Mouse (Mus musculus) hindbrain, embryonic 10.5 days (tissue): ENCODE data around the gene Kidins220. TPM values are rescaled to one million over a fixed set of nuclear protein-coding genes. Genes with fewer than 3 reads are reported as not detected.
A peak's percentile ranks its signal among the peaks of the same experiment; 100 is the strongest.

Experiments used
- DNase-seq: peaks from one replicate; pipeline ENCODE4 v3.0.0-alpha.2; 2017; ENCODE audit warnings: low spot score
- H3K27ac ChIP-seq: fragments of 300-500 bp; sonication (generic); 2 replicates; pipeline ENCODE4 v1.5.1; 2016; ENCODE audit warnings: mild to moderate bottlenecking, moderate library complexity
- H3K27me3 ChIP-seq: fragments of 300-500 bp; sonication (generic); 2 replicates; pipeline ENCODE4 v1.6.1; 2016; ENCODE audit warnings: mild to moderate bottlenecking; ENCODE audit not compliant: poor library complexity, insufficient read depth, severe bottlenecking
- H3K36me3 ChIP-seq: fragments of 300-500 bp; sonication (generic); 2 replicates; pipeline ENCODE4 v1.6.1; 2016; ENCODE audit warnings: mild to moderate bottlenecking, moderate library complexity
- H3K4me1 ChIP-seq: fragments of 300-500 bp; sonication (generic); replicated peaks from 2 replicates; pipeline ENCODE4 v1.6.1; 2016; ENCODE audit warnings: mild to moderate bottlenecking
- H3K4me3 ChIP-seq: fragments of 300-500 bp; sonication (generic); 2 replicates; pipeline ENCODE4 v1.5.1; 2016; ENCODE audit warnings: mild to moderate bottlenecking, moderate library complexity
- H3K9me3 ChIP-seq: fragments of 300-500 bp; sonication (generic); 2 replicates; pipeline ENCODE4 v1.6.1; 2016; ENCODE audit warnings: mild to moderate bottlenecking, moderate library complexity
- WGBS: fragments of 180-500 bp; shearing (Covaris S2); methylation state at CpG from one replicate; pipeline ENCODE4 v1.1.7; 2016; 5-methylcytosine and 5-hydroxymethylcytosine counted together
- polyA plus RNA-seq: library from polyadenylated mRNA; unstranded; fragments of >200 nt; fragmentation: Nextera tagmentation; extraction: Ambion mirVana; gene quantifications from 2 replicates; pipeline ENCODE4 v1.2.1, GENCODE M21; 2016

Kidins220 gene
- polyA plus RNA-seq, 1 experiment from 2014 or later = 38.1 TPM

GRCm38 (mm10) chr12:25092027-25092704, 117.4 kb downstream of the Kidins220 start:
- WGBS = 7% methylated on average over 25 of the region's 25 CpGs
- Histone ChIP-seq H3K27ac (peak overlapping the region; percentile 79), H3K36me3 (peaks cover 5% of the 10 kb centered on the region; the same call in 1 of the 2 replicates)

GRCm38 (mm10) chr12:25092751-25093211, 118.1 kb downstream of the Kidins220 start:
- Histone ChIP-seq H3K27me3 (peaks cover 10% of the 10 kb centered on the region), H3K4me1 (peaks cover 37% of the 10 kb centered on the region), H3K4me3 (peak overlapping the region; percentile 85), H3K36me3 (peaks cover 5% of the 10 kb centered on the region; the same call in 1 of the 2 replicates), H3K27ac (peak overlapping the region; percentile 79), H3K9me3 (no peaks in the 10 kb centered on the region)
- WGBS = under 1% methylated on average over 17 of the region's 17 CpGs
- DNase-seq = no peak

More at GRCm38 (mm10) chr12:25092027-25092704, 117.4 kb downstream of the Kidins220 start:
- DNase-seq = peak; percentile 92
- Histone ChIP-seq H3K4me1 (peaks cover 30% of the 10 kb centered on the region), H3K27me3 (peaks cover 10% of the 10 kb centered on the region), H3K9me3 (no peaks in the 10 kb centered on the region), H3K4me3 (peak overlapping the region; percentile 85)

GRCm38 (mm10) chr12:25093241-25093774, 118.6 kb downstream of the Kidins220 start:
- peak; percentile 30 for DNase-seq

GRCm38 (mm10) chr12:25094621-25095521, 120.1 kb downstream of the Kidins220 start:
- peaks cover 5% of the 10 kb centered on the region; the same call in 1 of the 2 replicates for H3K36me3 ChIP-seq
- peak; percentile 53 for DNase-seq
- peaks cover 56% of the 10 kb centered on the region for H3K4me1 ChIP-seq
- peaks cover 10% of the 10 kb centered on the region for H3K27me3 ChIP-seq
- H3K4me3 ChIP-seq = peak overlapping the region; percentile 85
- H3K27ac ChIP-seq = peak overlapping the region; percentile 98
- under 1% methylated on average over 22 of the region's 22 CpGs for WGBS
- H3K9me3 ChIP-seq = no peaks in the 10 kb centered on the region

More at GRCm38 (mm10) chr12:25093241-25093774, 118.6 kb downstream of the Kidins220 start:
- H3K4me1 ChIP-seq = peaks cover 42% of the 10 kb centered on the region
- peak overlapping the region; percentile 85 for H3K4me3 ChIP-seq
- H3K9me3 ChIP-seq = no peaks in the 10 kb centered on the region
- peak overlapping the region; percentile 79 for H3K27ac ChIP-seq
- peaks cover 10% of the 10 kb centered on the region for H3K27me3 ChIP-seq
- WGBS = 10% methylated on average over 11 of the region's 11 CpGs
- peaks cover 5% of the 10 kb centered on the region; the same call in 1 of the 2 replicates for H3K36me3 ChIP-seq

- Histone ChIP-seq H3K9me3 (no peaks in the 10 kb centered on the region), H3K27ac (peak overlapping the region; percentile 98), H3K4me3 (peak overlapping the region; percentile 85), H3K4me1 (peaks cover 59% of the 10 kb centered on the region), H3K27me3 (peaks cover 10% of the 10 kb centered on the region), H3K36me3 (peaks cover 5% of the 10 kb centered on the region; the same call in 1 of the 2 replicates)
- WGBS = under 1% methylated on average over 19 of the region's 19 CpGs
- DNase-seq = no peak
These were observed 120.8 kb downstream of the Kidins220 start for GRCm38 (mm10) chr12:25095538-25095937.

- under 1% methylated on average over 41 of the region's 41 CpGs for WGBS
- Histone ChIP-seq H3K9me3 (no peaks in the 10 kb centered on the region), H3K4me3 (peak overlapping the region; percentile 85), H3K36me3 (peaks cover 5% of the 10 kb centered on the region; the same call in 1 of the 2 replicates), H3K27ac (peak overlapping the region; percentile 98), H3K4me1 (peaks cover 65% of the 10 kb centered on the region), H3K27me3 (peaks cover 10% of the 10 kb centered on the region)
- peak; percentile 97 for DNase-seq
These were observed 121.4 kb downstream of the Kidins220 start for GRCm38 (mm10) chr12:25095974-25096639.

- Histone ChIP-seq H3K27me3 (peaks cover 10% of the 10 kb centered on the region), H3K4me3 (peak overlapping the region; percentile 85), H3K36me3 (peaks cover 5% of the 10 kb centered on the region; the same call in 1 of the 2 replicates), H3K9me3 (no peaks in the 10 kb centered on the region), H3K27ac (peak overlapping the region; percentile 98), H3K4me1 (peaks cover 70% of the 10 kb centered on the region)
- whole genome bisulfite sequencing = under 1% methylated on average over 15 of the region's 15 CpGs
- peak; percentile 62 for DNase-seq
These were observed 121.9 kb downstream of the Kidins220 start for GRCm38 (mm10) chr12:25096640-25097051.

DNA sequence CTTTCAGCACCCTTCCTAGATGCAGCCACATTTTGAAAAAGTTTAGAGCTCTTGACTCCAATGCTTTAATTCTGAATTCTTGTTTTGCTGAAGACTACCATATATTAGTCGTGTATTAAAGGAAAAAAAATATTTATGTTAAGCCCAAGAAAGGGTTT, 122.2 kb downstream of the Kidins220 start, which contains the start of gene Id2:
Id2 (minus strand) TSS at position 89 of the 158 bp plus-strand sequence.
- Histone ChIP-seq H3K27me3 (peaks cover 10% of the 10 kb centered on the region), H3K9me3 (no peaks in the 10 kb centered on the region), H3K36me3 (peaks cover 5% of the 10 kb centered on the region; the same call in 1 of the 2 replicates), H3K4me1 (peaks cover 71% of the 10 kb centered on the region), H3K27ac (peak within 1 kb of the TSS; percentile 98), H3K4me3 (peak within 1 kb of the TSS; percentile 85)
- no peak for DNase-seq
- WGBS = 2% methylated on average over 1 of the region's 1 CpGs

DNA sequence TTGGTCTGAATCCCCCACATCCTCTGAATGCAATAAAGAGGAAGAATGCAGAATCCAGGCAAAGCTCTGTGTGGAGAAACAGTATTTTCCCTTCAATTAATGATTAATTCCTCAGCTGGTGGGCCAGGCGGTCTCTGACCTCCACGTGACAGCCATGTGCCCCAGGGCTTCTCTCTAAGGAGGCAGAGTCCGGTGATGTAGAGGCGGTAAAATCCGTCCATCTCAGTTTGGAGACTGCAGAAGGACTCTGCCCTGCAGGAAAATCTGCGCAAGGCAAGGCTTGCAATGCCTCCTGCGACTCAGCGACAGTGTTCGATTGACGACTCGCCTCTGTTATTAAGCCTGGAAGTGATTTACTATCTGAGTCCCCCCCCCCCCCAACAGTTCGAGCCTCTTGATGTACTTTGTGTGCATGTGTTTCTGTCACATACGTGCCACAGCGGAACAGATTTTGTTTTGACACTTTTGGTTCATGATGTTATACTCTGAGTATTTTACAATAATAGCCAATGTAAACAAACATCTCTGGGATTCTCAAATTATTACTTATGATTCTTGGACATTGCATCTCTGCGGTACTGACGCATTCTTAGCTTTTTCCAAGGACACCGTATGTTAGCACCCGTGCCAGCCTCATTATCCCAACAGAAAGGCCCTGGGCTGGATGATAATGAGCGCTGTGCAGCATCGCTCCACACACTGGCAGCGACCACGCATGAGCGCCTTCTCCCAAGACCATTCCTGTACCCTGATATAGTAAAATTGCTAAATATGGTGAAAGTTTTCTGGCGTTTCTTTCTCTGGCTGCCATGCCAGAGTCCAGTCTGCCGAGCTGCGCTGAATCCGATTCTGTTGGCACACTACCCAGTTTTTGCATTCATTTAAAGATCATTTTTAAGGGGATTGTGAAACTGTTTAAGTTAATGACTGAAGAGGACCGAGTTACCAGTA, 122.8 kb downstream of the Kidins220 start:
- Histone ChIP-seq H3K27ac (peak overlapping the region; percentile 98), H3K9me3 (no peaks in the 10 kb centered on the region), H3K4me3 (peak overlapping the region; percentile 85), H3K27me3 (peaks cover 10% of the 10 kb centered on the region), H3K4me1 (peaks cover 68% of the 10 kb centered on the region), H3K36me3 (peaks cover 5% of the 10 kb centered on the region; the same call in 1 of the 2 replicates)
- peak; percentile 74 for DNase-seq
- 2% methylated on average over 28 of the region's 28 CpGs for WGBS

GRCm38 (mm10) chr12:25098161-25098550, 123.4 kb downstream of the Kidins220 start:
- Histone ChIP-seq H3K27ac (peak overlapping the region; percentile 98), H3K4me1 (peaks cover 61% of the 10 kb centered on the region), H3K4me3 (peak overlapping the region; percentile 85), H3K9me3 (no peaks in the 10 kb centered on the region), H3K27me3 (peaks cover 9% of the 10 kb centered on the region), H3K36me3 (peaks cover 5% of the 10 kb centered on the region; the same call in 1 of the 2 replicates)
- WGBS = under 1% methylated on average over 10 of the region's 10 CpGs
- DNase-seq = no peak

DNA sequence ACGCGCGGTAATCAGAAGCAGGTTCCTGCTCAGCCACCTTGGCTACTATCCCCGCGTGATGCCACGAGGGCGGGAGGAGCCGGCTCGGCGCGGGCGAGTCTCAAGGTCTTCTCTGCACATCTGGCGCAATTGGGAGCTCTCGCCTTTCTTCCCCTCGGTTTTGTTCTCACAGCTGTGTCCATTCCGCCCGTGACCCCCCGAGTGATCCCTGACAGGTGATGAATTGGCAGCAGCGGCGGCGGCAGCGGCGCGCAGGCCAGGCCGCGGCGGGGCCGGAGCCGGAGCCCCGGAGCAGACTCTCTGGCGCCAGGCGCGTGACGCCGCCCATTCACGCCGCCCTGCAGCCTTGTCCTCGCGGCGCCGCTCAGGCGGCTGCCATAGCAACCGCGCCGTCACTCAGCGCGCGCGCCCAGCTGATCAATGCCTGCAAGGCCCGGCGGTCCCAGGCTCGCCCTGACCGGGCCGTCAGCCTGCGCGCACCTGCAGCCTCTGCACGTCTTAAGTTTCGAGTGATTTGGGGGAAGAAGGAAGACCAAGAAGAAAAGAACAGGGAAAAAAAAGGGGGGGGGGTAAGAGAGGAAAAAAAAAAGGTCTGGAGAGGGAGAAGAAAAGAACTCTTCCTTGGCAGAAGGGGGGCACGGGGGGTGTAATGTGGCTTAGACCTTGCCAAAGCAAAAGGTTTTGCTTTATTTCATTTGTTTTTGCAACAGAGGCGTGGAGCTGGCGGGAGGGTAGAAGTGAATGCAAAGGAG, 124.0 kb downstream of the Kidins220 start:
- H3K4me1 ChIP-seq = peaks cover 60% of the 10 kb centered on the region
- under 1% methylated on average over 61 of the region's 61 CpGs for WGBS

More for the DNA sequence above, 124.0 kb downstream of the Kidins220 start:
- DNase-seq = peak; percentile 98
- H3K4me3 ChIP-seq = peak overlapping the region; percentile 85
- H3K27ac ChIP-seq = peak overlapping the region; percentile 98
- no peaks in the 10 kb centered on the region for H3K36me3 ChIP-seq
- H3K9me3 ChIP-seq = no peaks in the 10 kb centered on the region
- H3K27me3 ChIP-seq = peaks cover 10% of the 10 kb centered on the region; the same call in 1 of the 2 replicates
